Mouse (Mus musculus) hindbrain, embryonic 11.5 days (tissue): Measurements from ENCODE around the gene Olfr1183. TPM values are rescaled to one million over a fixed set of nuclear protein-coding genes. Genes with fewer than 3 reads are reported as not detected.
"Not testable (repeated sequence)": the region's sequence is repeated elsewhere in the genome, so short reads cannot be mapped to it uniquely, and the experiment has no call there.

ENCODE experiments used
- ATAC-seq: fragments of 200-750 bp; cut with Nextera tagmentation; 2 replicates; pipeline ENCODE4 v1.8.0; 2017; ENCODE audit warnings: mild to moderate bottlenecking, moderate TSS enrichment, moderate library complexity; ENCODE audit not compliant: low FRiP score
- DNase-seq: peaks from one replicate; pipeline ENCODE4 v3.0.0-alpha.2; 2015; ENCODE audit warnings: low spot score
- H3K27ac ChIP-seq: fragments of 300-500 bp; sonication (generic); 2 replicates; pipeline ENCODE4 v1.5.1; 2014; ENCODE audit warnings: mild to moderate bottlenecking, low read depth, low read length
- H3K27me3 ChIP-seq: fragments of 300-500 bp; sonication (generic); 2 replicates; pipeline ENCODE4 v1.6.1; 2014; ENCODE audit warnings: mild to moderate bottlenecking, low read length, moderate library complexity, mixed read lengths; ENCODE audit not compliant: control insufficient read depth, insufficient read depth
- H3K36me3 ChIP-seq: fragments of 300-500 bp; sonication (generic); 2 replicates; pipeline ENCODE4 v1.6.1; 2014; ENCODE audit warnings: mild to moderate bottlenecking, low read length, moderate library complexity, mixed read lengths; ENCODE audit not compliant: control insufficient read depth, insufficient read depth
- H3K4me1 ChIP-seq: fragments of 300-500 bp; sonication (generic); replicated peaks from 2 replicates; pipeline ENCODE4 v1.6.1; 2014; ENCODE audit warnings: low read length, mixed read lengths; ENCODE audit not compliant: control insufficient read depth, insufficient read depth
- H3K4me2 ChIP-seq: fragments of 300-500 bp; sonication (generic); replicated peaks from 2 replicates; pipeline ENCODE4 v1.6.1; 2014; ENCODE audit warnings: mild to moderate bottlenecking, low read depth, low read length
- H3K4me3 ChIP-seq: fragments of 300-500 bp; sonication (generic); 2 replicates; pipeline ENCODE4 v1.5.1; 2014; ENCODE audit warnings: low read depth, low read length
- H3K9ac ChIP-seq: fragments of 300-500 bp; sonication (generic); 2 replicates; pipeline ENCODE4 v1.6.1; 2014; ENCODE audit warnings: low read depth, low read length
- H3K9me3 ChIP-seq: fragments of 300-500 bp; sonication (generic); 2 replicates; pipeline ENCODE4 v1.6.1; 2016; ENCODE audit warnings: low read length; ENCODE audit not compliant: control insufficient read depth
- WGBS: fragments of 180-500 bp; shearing (Covaris S2); extraction: QIAGEN DNeasy Blood & Tissue Kit; methylation state at CpG from one replicate; pipeline ENCODE4 v1.1.7; 2014; 5-methylcytosine and 5-hydroxymethylcytosine counted together
- polyA plus RNA-seq: library from polyadenylated mRNA; unstranded; fragments of >200 nt; fragmentation: Nextera tagmentation; extraction: Ambion mirVana; gene quantifications from 2 replicates; pipeline ENCODE4 v1.2.1, GENCODE M21; 2014

Olfr1183 gene
- polyA plus RNA-seq: not detected in 2 replicates

GRCm38 (mm10) chr2:88454567-88454966, at the start of gene Olfr1183:
Gene Olfr1183, plus strand, starts transcription at chr2:88454867.
- not testable (repeated sequence) for ATAC-seq

GRCm38 (mm10) chr2:88406353-88406752, 48.3 kb upstream of the Olfr1183 start, which contains the start of gene Olfr1179:
Gene Olfr1179, minus strand, starts transcription at chr2:88406453.
- Histone ChIP-seq H3K4me2 (no peak within 1 kb of the TSS), H3K4me1 (no peaks in the 10 kb centered on the region), H3K4me3 (no peak within 1 kb of the TSS), H3K9ac (no peak within 1 kb of the TSS), H3K27me3 (no peaks in the 10 kb centered on the region), H3K9me3 (no peaks in the 10 kb centered on the region), H3K36me3 (no peaks in the 10 kb centered on the region), H3K27ac (no peak within 1 kb of the TSS)
- WGBS: 89% methylated on average over 3 of the region's 3 CpGs
- ATAC-seq (no peak), DNase-seq (no peak)

More at GRCm38 (mm10) chr2:88454567-88454966, at the start of gene Olfr1183:
- not testable (repeated sequence) for DNase-seq, H3K4me1 ChIP-seq, H3K9ac ChIP-seq, H3K27ac ChIP-seq, H3K4me3 ChIP-seq, H3K9me3 ChIP-seq, H3K36me3 ChIP-seq, H3K27me3 ChIP-seq, H3K4me2 ChIP-seq
- 71% methylated on average over 1 of the region's 1 CpGs for WGBS

DNA sequence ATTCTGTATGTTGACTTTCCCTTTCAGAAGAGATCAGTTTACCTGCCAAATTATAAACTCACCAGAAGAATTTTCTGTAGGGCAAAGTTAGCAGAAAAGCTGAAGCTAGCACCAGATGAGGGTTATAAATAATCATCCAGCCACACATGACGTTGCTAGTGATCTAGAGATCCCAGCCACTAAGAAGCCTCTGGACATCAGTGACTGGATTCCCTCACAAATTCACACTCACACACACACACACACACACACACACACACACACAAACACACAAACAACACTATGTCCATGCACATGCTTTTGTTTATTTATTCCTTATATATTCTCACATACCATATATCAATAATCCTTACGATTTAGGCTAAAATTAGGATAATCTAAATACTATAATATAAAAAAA, 35.6 kb upstream of the Olfr1183 start, which contains the start of gene Olfr1180:
Gene Olfr1180, minus strand, starts transcription at position 101 of the 400 bp plus-strand sequence.
- H3K9ac ChIP-seq: no peak within 1 kb of the TSS
- H3K4me1 ChIP-seq: no peaks in the 10 kb centered on the region
- no peaks in the 10 kb centered on the region for H3K9me3 ChIP-seq
- ATAC-seq (no peak), DNase-seq (no peak)
- no peaks in the 10 kb centered on the region for H3K36me3 ChIP-seq
- H3K27me3 ChIP-seq: no peaks in the 10 kb centered on the region
- H3K4me2 ChIP-seq: no peak within 1 kb of the TSS
- no peak within 1 kb of the TSS for H3K27ac ChIP-seq
- WGBS: 89% methylated on average over 2 of the region's 2 CpGs
- H3K4me3 ChIP-seq: no peak within 1 kb of the TSS

DNA sequence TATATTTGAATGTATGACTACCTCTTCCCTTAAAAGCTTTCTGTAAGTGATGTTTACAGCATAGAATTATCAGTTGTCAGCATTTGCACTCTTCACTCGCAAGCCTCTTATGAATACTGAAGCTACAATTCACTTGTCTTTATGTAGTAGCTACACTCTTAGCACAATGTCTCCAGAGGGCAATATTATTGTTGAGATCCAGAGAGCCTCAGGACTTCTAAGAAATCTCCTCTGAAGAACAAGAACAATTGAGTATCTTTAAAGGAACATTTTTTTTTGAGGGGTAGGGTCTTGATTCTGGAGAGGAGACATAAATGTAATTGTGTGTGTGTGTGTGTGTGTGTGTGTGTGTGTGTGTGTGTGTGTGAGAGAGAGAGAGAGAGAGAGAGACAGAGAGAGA, 28.6 kb upstream of the Olfr1183 start, which contains the start of gene Olfr1181:
Gene Olfr1181, minus strand, starts transcription at position 101 of the 400 bp plus-strand sequence.
- Histone ChIP-seq H3K4me2 (no peak within 1 kb of the TSS), H3K4me1 (no peaks in the 10 kb centered on the region), H3K36me3 (no peaks in the 10 kb centered on the region), H3K9ac (no peak within 1 kb of the TSS), H3K9me3 (no peaks in the 10 kb centered on the region), H3K27me3 (no peaks in the 10 kb centered on the region), H3K27ac (no peak within 1 kb of the TSS), H3K4me3 (no peak within 1 kb of the TSS)
- 91% methylated on average over 1 of the region's 1 CpGs for WGBS
- ATAC-seq (no peak), DNase-seq (no peak)

DNA sequence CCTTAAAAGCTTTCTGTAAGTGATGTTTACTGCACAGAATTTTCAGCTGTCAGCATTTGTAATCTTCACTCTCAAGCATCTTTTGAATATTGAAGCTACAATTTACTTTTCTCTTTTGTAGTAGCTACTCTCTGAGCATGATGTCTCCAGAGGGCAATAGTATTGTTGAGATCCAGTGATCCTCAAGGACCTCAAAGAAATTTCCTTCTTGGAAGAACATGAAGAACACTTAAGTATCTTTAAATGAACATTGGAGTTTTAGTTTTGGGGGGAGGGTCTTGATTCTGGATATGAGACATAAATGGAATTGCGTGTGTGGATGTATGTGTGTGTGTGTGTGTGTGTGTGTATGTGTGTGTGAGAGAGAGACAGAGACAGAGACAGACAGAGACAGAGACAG, 5.6 kb upstream of the Olfr1183 start, which contains the start of gene Gm13757:
Gene Gm13757, minus strand, starts transcription at position 101 of the 400 bp plus-strand sequence.
- H3K9ac ChIP-seq: no peak within 1 kb of the TSS
- H3K9me3 ChIP-seq: no peaks in the 10 kb centered on the region
- H3K27me3 ChIP-seq: no peaks in the 10 kb centered on the region
- no peak within 1 kb of the TSS for H3K4me3 ChIP-seq
- H3K4me1 ChIP-seq: no peaks in the 10 kb centered on the region
- 88% methylated on average over 1 of the region's 1 CpGs for WGBS
- no peak within 1 kb of the TSS for H3K27ac ChIP-seq
- ATAC-seq (no peak), DNase-seq (no peak)
- H3K4me2 ChIP-seq: no peak within 1 kb of the TSS
- H3K36me3 ChIP-seq: no peaks in the 10 kb centered on the region

DNA sequence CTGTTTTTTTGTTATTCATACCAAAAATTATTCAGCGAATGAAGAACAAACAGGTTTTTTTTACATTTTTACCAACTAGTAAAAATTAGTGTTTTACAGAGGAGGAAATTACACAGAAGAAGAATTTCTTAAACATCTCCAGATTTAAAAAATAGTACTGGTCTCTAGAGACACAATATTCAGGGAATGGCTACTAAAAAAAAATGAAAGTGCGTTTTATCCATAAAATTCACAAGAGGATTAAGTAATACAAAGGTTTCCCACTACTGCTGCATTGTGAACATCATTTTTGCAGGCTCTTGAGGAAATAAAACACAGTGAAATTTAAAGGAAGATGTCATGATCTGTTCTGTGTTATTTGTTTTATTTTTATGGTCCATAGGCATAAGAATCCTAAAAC, 28.6 kb downstream of the Olfr1183 start, which contains the start of gene Olfr1184:
Gene Olfr1184, plus strand, starts transcription at position 301 of the 400 bp plus-strand sequence.
- H3K36me3 ChIP-seq: no peaks in the 10 kb centered on the region
- no peaks in the 10 kb centered on the region for H3K4me1 ChIP-seq
- no peaks in the 10 kb centered on the region for H3K9me3 ChIP-seq
- H3K4me3 ChIP-seq: no peak within 1 kb of the TSS
- H3K4me2 ChIP-seq: no peak within 1 kb of the TSS
- DNase-seq (no peak), ATAC-seq (no peak)
- no peak within 1 kb of the TSS for H3K9ac ChIP-seq
- H3K27ac ChIP-seq: no peak within 1 kb of the TSS
- WGBS: 93% methylated on average over 2 of the region's 2 CpGs
- H3K27me3 ChIP-seq: no peaks in the 10 kb centered on the region

- Histone ChIP-seq H3K36me3 (no peaks in the 10 kb centered on the region), H3K27ac (no peak within 1 kb of the TSS), H3K9ac (no peak within 1 kb of the TSS), H3K27me3 (no peaks in the 10 kb centered on the region), H3K4me3 (no peak within 1 kb of the TSS), H3K4me2 (no peak within 1 kb of the TSS), H3K4me1 (no peaks in the 10 kb centered on the region), H3K9me3 (no peaks in the 10 kb centered on the region)
- no peak for DNase-seq
- ATAC-seq: no peak
- WGBS: 76% methylated on average over 2 of the region's 2 CpGs
Observed at GRCm38 (mm10) chr2:88493020-88493419, 38.4 kb downstream of the Olfr1183 start, which contains the start of gene Olfr1185-ps1. Gene Olfr1185-ps1, plus strand, starts transcription at chr2:88493320.

DNA sequence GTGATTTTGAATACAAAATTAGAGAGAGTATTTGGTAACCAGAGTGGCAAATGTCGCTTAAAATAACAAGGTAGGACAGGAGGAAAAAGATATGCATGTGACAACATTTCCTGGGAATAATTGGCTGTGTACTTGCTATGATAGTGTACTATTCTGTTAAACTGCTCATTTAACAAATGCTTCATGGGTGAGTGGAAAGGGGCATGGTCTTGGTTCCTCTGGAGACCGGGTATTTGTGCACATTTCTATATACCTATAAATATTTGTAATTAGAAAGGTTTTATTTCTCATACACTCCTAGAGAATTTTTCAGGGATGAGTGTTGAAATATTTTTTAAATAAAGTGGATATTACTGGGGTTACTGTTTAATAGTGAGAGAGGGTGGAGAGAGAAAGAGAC, 63.6 kb downstream of the Olfr1183 start, which contains the start of gene Olfr1186:
Gene Olfr1186, plus strand, starts transcription at position 301 of the 400 bp plus-strand sequence.
- H3K4me3 ChIP-seq: no peak within 1 kb of the TSS
- H3K27me3 ChIP-seq: no peaks in the 10 kb centered on the region
- no peaks in the 10 kb centered on the region for H3K4me1 ChIP-seq
- H3K36me3 ChIP-seq: no peaks in the 10 kb centered on the region
- H3K9ac ChIP-seq: no peak within 1 kb of the TSS
- WGBS: 90% methylated on average over 2 of the region's 2 CpGs
- no peaks in the 10 kb centered on the region for H3K9me3 ChIP-seq
- H3K27ac ChIP-seq: no peak within 1 kb of the TSS
- H3K4me2 ChIP-seq: no peak within 1 kb of the TSS
- DNase-seq (no peak), ATAC-seq (no peak)
